In genomic region chr15:96562521-96562920, GRCm38 (mm10) we compare ENCODE assay signal across 28 mouse cellular contexts.
DNase-seq lines count a peak whose midpoint lies in the region; ATAC-seq and TF ChIP-seq lines count a peak whose summit lies in the region.
"Had no signal": no experiment of that assay in that cellular context is flagged by ENCODE, and none has a peak within 500 bp of the region (broad histone marks: within the 10 kb centered on the region; RNA-seq: fewer than 3 reads in every experiment).

No protein-coding gene starts in this region.

- H3K9me3 ChIP-seq in liver, embryonic 15.5 days (replicated peaks), result no peaks in the 10 kb centered on the region
- no peaks in the 10 kb centered on the region for H3K9me3 ChIP-seq in liver, embryonic 12.5 days (replicated peaks)
- H3K9me3 ChIP-seq in liver, postnatal 0 days (ENCODE audit: low read length), result no peaks in the 10 kb centered on the region
- H3K9me3 ChIP-seq in stomach, postnatal 0 days (ENCODE audit: control insufficient read depth, low read length), result no peaks in the 10 kb centered on the region
- H3K9me3 ChIP-seq: embryonic facial prominence, embryonic 13.5 days; heart, embryonic 13.5 days; hindbrain, embryonic 12.5 days; limb, embryonic 15.5 days; lung, embryonic 15.5 days; midbrain, embryonic 12.5 days; stomach, embryonic 15.5 days had no signal

- no peak overlapping the region for H3K9ac ChIP-seq in liver, embryonic 15.5 days
- H3K9ac ChIP-seq in liver, embryonic 12.5 days, result no peak overlapping the region
- no peak overlapping the region for H3K9ac ChIP-seq in liver, postnatal 0 days (replicated peaks)
- no peak overlapping the region for H3K9ac ChIP-seq in stomach, postnatal 0 days (ENCODE audit: low read length)
- H3K9ac ChIP-seq: embryonic facial prominence, embryonic 13.5 days; heart, embryonic 13.5 days; hindbrain, embryonic 12.5 days; limb, embryonic 15.5 days; lung, embryonic 15.5 days; midbrain, embryonic 12.5 days; stomach, embryonic 15.5 days had no signal

- ATAC-seq in liver, embryonic 15.5 days (ENCODE audit: insufficient read depth), result 0 out of 2 replicates have a peak, but pooled peaks have one; percentile 47
- ATAC-seq in liver, embryonic 12.5 days, result no peak
- ATAC-seq in granulocyte monocyte progenitor cell, adult 5-6 weeks (replicated peaks; ENCODE audit: poor library complexity, severe bottlenecking), result peak; percentile 74
- peak; percentile 26; the same call in 1 of the 2 replicates for ATAC-seq in liver, postnatal 0 days
- peak; percentile 72 for ATAC-seq in stomach, postnatal 0 days (ENCODE audit: low FRiP score, low TSS enrichment)
- no peak for ATAC-seq in megakaryocyte-erythroid progenitor cell, adult 5-6 weeks (replicated peaks; ENCODE audit: low FRiP score, low TSS enrichment, poor library complexity, severe bottlenecking)
- ATAC-seq in CD4-positive, CD25-positive, alpha-beta regulatory T cell, adult 4 months, result no peak
- ATAC-seq: forebrain, embryonic 14.5 days; Patski had no signal

- TF ChIP-seq EP300 in liver, postnatal 0 days (IDR thresholded peaks at IDR 0.05; ENCODE audit: low read depth), result no peak
- no peak for TF ChIP-seq EP300 in stomach, postnatal 0 days (optimal IDR thresholded peaks at IDR 0.05)

- H3K4me2 ChIP-seq in liver, embryonic 15.5 days, result no peak overlapping the region
- H3K4me2 ChIP-seq in liver, embryonic 12.5 days, result no peak overlapping the region
- H3K4me2 ChIP-seq in liver, postnatal 0 days (ENCODE audit: low read depth, low read length), result no peak overlapping the region
- H3K4me2 ChIP-seq in stomach, postnatal 0 days (replicated peaks; ENCODE audit: low read depth), result no peak overlapping the region
- H3K4me2 ChIP-seq: embryonic facial prominence, embryonic 13.5 days; heart, embryonic 13.5 days; hindbrain, embryonic 12.5 days; limb, embryonic 15.5 days; lung, embryonic 15.5 days; midbrain, embryonic 12.5 days; stomach, embryonic 15.5 days had no signal

- no peak overlapping the region for H3K4me3 ChIP-seq in liver, embryonic 15.5 days (replicated peaks)
- H3K4me3 ChIP-seq in liver, embryonic 12.5 days, result no peak overlapping the region
- H3K4me3 ChIP-seq in liver, postnatal 0 days (ENCODE audit: low read depth, low read length), result no peak overlapping the region
- H3K4me3 ChIP-seq in stomach, postnatal 0 days (ENCODE audit: low read depth, low read length), result no peak overlapping the region
- H3K4me3 ChIP-seq: embryonic facial prominence, embryonic 13.5 days; erythroblast, embryonic 14.5 days; heart, embryonic 13.5 days; hindbrain, embryonic 12.5 days; limb, embryonic 15.5 days; lung, embryonic 15.5 days; midbrain, embryonic 12.5 days; stomach, embryonic 15.5 days had no signal

- no peak for TF ChIP-seq CTCF in liver, postnatal 0 days (IDR thresholded peaks at IDR 0.05; ENCODE audit: low read depth)
- TF ChIP-seq CTCF in stomach, postnatal 0 days (IDR thresholded peaks at IDR 0.05; ENCODE audit: low read depth), result no peak

- H3K36me3 ChIP-seq in liver, embryonic 15.5 days (replicated peaks), result no peaks in the 10 kb centered on the region
- no peaks in the 10 kb centered on the region for H3K36me3 ChIP-seq in liver, embryonic 12.5 days
- no peaks in the 10 kb centered on the region for H3K36me3 ChIP-seq in liver, postnatal 0 days (replicated peaks; ENCODE audit: insufficient read depth, low read length)
- no peaks in the 10 kb centered on the region for H3K36me3 ChIP-seq in stomach, postnatal 0 days (ENCODE audit: control insufficient read depth, insufficient read depth, low read length)
- H3K36me3 ChIP-seq: embryonic facial prominence, embryonic 13.5 days; G1E; heart, embryonic 13.5 days; hindbrain, embryonic 12.5 days; limb, embryonic 15.5 days; lung, embryonic 15.5 days; midbrain, embryonic 12.5 days; stomach, embryonic 15.5 days had no signal

- H3K4me1 ChIP-seq in liver, embryonic 15.5 days (replicated peaks), result peaks cover 32% of the 10 kb centered on the region
- H3K4me1 ChIP-seq in liver, embryonic 12.5 days, result peaks cover 23% of the 10 kb centered on the region
- peaks cover 19% of the 10 kb centered on the region for H3K4me1 ChIP-seq in liver, postnatal 0 days (ENCODE audit: insufficient read depth)
- H3K4me1 ChIP-seq in stomach, postnatal 0 days (replicated peaks; ENCODE audit: control insufficient read depth, insufficient read depth), result no peaks in the 10 kb centered on the region; the same call in 1 of the 2 replicates
- H3K4me1 ChIP-seq: embryonic facial prominence, embryonic 13.5 days had no signal

- DNase-seq in liver, postnatal 0 days, result no peak
- DNase-seq in stomach, postnatal 0 days (ENCODE audit: low spot score), result no peak
- DNase-seq: adrenal gland, postnatal 36 days; cerebellum, adult 11-12 months; cerebellum, postnatal 14 days; heart, adult 18-20 months; heart, postnatal 14 days; kidney, adult 8-10 months; kidney, postnatal 10 days; left cerebral cortex, postnatal 4 days had no signal

- no peak overlapping the region for H3K27ac ChIP-seq in liver, embryonic 15.5 days (replicated peaks)
- no peak overlapping the region for H3K27ac ChIP-seq in liver, embryonic 12.5 days
- H3K27ac ChIP-seq in liver, postnatal 0 days (ENCODE audit: low read depth), result 0 out of 2 replicates have a peak overlapping the region, but pooled peaks have one; percentile 16
- no peak overlapping the region for H3K27ac ChIP-seq in stomach, postnatal 0 days (replicated peaks)
- H3K27ac ChIP-seq: embryonic facial prominence, embryonic 13.5 days; heart, embryonic 13.5 days; hindbrain, embryonic 12.5 days; limb, embryonic 15.5 days; lung, embryonic 15.5 days; macrophage; midbrain, embryonic 12.5 days; stomach, embryonic 15.5 days had no signal

- H3K27me3 ChIP-seq in liver, embryonic 15.5 days, result no peaks in the 10 kb centered on the region
- no peaks in the 10 kb centered on the region for H3K27me3 ChIP-seq in liver, embryonic 12.5 days (replicated peaks)
- no peaks in the 10 kb centered on the region for H3K27me3 ChIP-seq in liver, postnatal 0 days (ENCODE audit: insufficient read depth, low read length)
- no peaks in the 10 kb centered on the region for H3K27me3 ChIP-seq in stomach, postnatal 0 days (ENCODE audit: control insufficient read depth, insufficient read depth, low read length)
- H3K27me3 ChIP-seq: CH12.LX; embryonic facial prominence, embryonic 13.5 days; heart, embryonic 13.5 days; hindbrain, embryonic 12.5 days; limb, embryonic 15.5 days; lung, embryonic 15.5 days; midbrain, embryonic 12.5 days; Patski; stomach, embryonic 15.5 days had no signal

- WGBS in liver, embryonic 15.5 days (ENCODE audit: insufficient replicate concordance), result 54% methylated on average over 5 of the region's 5 CpGs
- WGBS in liver, embryonic 12.5 days (ENCODE audit: insufficient replicate concordance), result 53% methylated on average over 5 of the region's 5 CpGs
- WGBS in liver, postnatal 0 days (ENCODE audit: insufficient replicate concordance), result 67% methylated on average over 5 of the region's 5 CpGs
- 82% methylated on average over 5 of the region's 5 CpGs for WGBS in stomach, postnatal 0 days

Comparison
In these comparisons a context has a peak if more than half of its experiments do, and no peak if none do; other contexts are left out.
1. ATAC-seq: peak in liver, embryonic 15.5 days (single experiment), granulocyte monocyte progenitor cell, adult 5-6 weeks (single experiment), liver, postnatal 0 days (single experiment) and stomach, postnatal 0 days (single experiment); none in liver, embryonic 12.5 days (single experiment), megakaryocyte-erythroid progenitor cell, adult 5-6 weeks (single experiment) and CD4-positive, CD25-positive, alpha-beta regulatory T cell, adult 4 months (single experiment).